Mouse (Mus musculus) lung, postnatal 14 days (tissue): ENCODE results near the gene Eepd1.

Experiments
- DNase-seq: peaks from one replicate; pipeline ENCODE4 v3.0.0; 2021

Gene Eepd1

DNA sequence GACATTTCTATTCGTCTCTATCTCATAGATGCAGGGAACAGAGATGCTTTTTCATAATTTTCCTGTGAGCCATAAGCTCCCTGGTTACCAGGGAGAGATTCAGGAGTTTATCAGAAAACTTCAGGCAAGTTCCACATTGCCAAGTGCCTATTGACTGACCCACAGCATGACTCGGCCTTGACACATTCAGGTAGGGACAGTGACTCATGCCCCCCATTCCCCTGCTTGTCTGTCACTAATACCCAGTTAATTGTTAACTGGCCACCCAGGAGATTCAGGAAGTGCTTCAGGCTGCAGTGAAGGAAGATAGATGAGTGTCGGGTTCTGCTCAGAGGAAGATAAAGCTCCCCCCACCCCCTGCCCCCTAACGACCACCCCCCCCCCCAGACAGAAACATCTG is 109.4 kb downstream of the Eepd1 start:
- DNase-seq, result no peak

- DNase-seq, result peak; percentile 47
These were observed 110.3 kb downstream of the Eepd1 start for GRCm38 (mm10) chr9:25591390-25592354.

DNA sequence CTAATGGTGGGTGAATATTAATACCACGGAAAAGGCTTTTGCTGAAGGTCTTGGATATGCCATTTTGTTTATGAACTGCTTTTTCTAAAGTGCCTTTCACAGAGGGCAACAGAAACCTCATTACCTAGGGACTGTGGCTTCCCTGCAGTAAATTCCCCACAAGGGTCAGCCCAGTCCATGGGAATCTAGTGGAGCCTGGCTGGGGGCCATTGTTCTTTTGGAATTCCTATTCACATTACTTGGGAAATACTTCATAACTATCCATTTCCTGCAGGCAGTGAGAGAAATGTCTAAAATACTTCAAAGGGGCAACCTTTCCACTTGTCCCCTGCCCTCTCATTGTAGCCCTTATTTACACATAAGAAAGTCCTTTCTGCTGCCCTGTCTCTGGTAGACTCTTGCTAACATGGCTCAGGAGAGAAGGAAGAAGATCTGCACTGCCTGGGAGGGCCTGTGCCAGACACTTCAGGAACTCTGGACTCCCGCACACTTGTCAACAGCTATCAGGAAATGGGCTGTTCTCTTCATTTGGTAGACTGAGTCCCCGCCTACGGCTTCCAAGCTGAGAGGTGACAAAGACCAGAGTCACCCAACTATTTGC is 111.1 kb downstream of the Eepd1 start:
- peak; percentile 55 for DNase-seq

- no peak for DNase-seq
These were observed 143.4 kb downstream of the Eepd1 start for GRCm38 (mm10) chr9:25624744-25625143.

DNA sequence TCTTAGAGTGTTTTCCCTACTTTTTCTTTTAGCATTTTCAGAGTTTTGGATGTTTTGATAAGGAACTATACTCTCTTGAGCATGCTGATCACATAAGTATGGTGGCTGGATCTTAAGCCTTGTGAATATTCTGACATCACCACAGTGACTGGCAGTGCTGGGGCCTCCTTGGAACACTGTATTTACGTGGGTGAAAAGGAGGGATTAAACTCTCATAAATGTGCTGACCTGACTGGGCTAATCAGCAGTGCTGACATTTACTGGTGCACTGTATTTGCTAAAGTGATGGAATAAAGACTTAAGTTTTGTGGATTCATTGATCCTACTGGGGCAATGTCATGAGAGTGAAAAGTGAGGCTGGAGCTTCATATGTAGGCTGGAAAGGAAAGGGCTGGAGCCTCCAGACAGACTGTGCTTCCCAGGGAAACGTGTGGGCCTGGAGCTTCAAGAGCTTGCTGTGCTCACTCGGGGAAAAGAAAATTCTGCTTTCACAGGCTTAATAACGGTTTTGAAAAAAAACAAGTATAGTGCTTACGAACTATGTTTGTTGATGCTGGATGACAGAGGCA is 148.3 kb downstream of the Eepd1 start:
- no peak for DNase-seq
